Mouse (Mus musculus) activated CD4-positive, CD25-positive, alpha-beta regulatory T cell, adult 4 months (primary cell): ENCODE results near the gene Prlr. TPM values are rescaled to one million over a fixed set of nuclear protein-coding genes. Genes with fewer than 3 reads are reported as not detected.

ENCODE experiments used
- ATAC-seq: one replicate; pipeline ENCODE4 v1.8.0; 2017
- polyA plus RNA-seq, 2 experiments: library from polyadenylated mRNA; unstranded; fragments of 100-300 nt; shearing (Covaris generic); gene quantifications; one replicate each; pipeline ENCODE4 v1.2.1; 2017

Prlr gene
- polyA plus RNA-seq, 2 experiments from 2014 or later: 0.16 to 0.38 TPM

- peak; percentile 55 for ATAC-seq
These were observed 58.9 kb downstream of the Prlr start for GRCm38 (mm10) chr15:10235977-10236376.

DNA sequence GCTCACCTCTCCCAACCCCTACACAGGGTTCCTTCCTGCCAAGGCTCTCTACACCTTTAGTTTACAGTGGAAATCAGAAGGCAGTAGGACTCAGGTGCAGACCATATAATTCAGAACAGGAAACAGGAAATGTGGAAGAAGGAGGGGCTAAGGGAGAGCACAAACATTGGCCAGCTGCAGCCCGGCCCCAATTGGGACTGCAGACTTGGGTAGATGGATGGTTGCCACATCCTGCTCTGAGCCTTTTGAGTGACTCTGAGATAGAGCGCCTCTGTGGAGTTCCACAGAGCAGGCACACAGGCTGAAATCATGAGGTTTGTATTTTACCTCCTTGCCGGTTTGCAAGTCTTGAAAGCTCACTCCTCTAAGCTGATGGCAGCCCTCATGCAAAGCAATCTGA lies 59.8 kb downstream of the Prlr start:
- peak; percentile 81 for ATAC-seq

DNA sequence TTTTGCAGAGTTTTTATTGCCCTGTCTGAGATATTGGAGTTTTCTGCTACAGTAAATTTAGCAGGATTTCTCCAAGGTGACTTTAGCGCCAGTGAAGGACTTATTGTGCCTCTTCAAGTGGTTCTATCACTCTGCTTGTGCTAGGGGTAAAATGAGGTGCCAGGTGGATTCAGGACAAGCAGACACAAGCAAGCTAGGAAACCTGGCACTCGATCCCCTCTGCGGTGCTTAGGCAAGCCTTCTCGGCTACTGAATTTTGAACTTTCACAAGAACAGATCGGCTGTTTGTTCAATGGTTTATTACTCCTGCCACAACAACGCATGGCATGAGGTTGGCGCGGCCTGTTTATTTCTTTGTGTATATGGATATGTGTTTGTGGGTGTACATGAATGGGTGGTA lies 61.4 kb downstream of the Prlr start:
- no peak for ATAC-seq

DNA sequence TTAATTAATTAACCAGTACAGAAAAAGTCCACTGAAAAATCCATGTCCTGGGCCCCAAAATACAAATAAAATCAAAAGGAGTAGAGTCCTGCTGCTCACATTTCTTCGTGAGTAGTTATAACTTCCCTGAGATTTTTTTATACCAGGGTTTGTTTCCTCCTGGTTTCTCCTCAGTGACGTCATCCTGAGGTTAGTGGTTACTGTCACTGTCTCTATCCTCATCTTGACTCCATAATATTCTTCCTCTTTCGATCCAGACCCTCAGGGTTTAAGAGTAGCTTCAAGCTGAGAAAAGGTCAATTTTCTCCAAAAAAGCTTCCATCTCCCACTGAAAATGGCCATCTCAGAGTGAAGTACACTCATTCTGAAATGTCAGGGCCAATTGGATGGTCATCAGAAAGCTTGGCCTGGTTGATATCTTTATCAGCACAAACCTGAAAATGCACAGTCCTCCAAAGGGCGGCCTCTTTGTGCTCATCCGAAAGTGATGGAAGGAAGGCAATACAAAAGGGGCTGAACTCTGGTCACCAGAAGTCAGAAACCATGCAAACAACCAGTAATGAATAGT lies 63.3 kb downstream of the Prlr start:
- ATAC-seq: no peak

DNA sequence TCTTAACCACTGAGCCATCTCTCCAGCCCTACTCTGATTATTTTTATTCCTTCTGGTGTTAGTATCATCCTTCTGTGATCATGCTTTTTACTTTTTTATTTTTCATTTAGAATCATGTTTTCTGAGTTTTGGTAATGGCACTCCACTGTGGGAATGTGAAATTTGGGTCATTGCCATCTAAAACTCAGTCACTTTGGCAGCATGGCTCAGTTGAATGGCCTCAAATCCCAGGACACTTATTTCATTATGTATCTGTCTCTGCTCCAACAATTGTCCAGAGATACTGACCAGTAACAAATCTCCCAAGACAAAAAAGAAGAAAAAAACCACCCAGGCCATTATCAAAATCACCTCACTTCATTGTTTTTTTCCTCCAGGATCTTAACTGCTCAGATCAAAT lies 65.2 kb downstream of the Prlr start:
- ATAC-seq: no peak

- no peak for ATAC-seq
These were observed 72.2 kb downstream of the Prlr start for GRCm38 (mm10) chr15:10249285-10249684.

DNA sequence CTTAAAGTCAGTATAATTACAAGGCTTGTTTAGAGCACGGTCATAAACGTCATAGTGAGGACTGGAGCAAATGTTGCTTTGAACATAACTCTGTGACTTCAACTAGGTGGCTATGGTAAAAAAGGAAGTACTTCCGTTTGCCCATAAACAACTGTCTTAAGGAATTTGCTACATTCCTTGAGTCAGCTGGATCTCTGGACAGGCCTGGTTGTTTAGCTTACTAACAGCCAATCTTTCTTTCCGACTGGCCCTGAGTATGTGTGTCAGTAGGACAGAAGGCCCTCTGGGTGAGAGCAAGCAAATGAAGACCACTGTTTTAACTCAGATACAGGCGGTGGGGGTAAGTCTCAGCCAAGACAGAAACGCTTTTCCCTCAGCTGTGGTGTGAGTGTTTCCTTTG lies 73.7 kb downstream of the Prlr start:
- no peak for ATAC-seq

DNA sequence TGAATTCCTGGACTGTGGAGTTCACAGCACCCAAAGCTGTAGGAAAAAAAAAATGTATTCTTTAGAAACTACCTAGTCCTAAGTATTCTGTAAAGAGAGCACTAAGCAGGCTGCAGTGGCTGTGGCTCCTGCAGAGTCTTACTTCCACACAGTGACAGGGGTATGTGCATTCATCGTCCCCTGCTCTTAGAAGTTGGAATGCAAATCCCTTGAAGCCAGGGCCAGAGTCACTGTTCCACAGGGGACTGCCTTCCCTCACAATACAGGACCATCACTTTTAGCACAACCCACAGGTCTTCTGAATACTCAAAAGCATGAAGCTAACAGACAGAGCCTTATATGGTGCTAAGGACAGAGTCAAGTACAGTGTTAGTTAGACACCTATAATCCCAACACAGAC lies 75.5 kb downstream of the Prlr start:
- no peak for ATAC-seq

- ATAC-seq: no peak
These were observed 85.2 kb downstream of the Prlr start for GRCm38 (mm10) chr15:10262219-10262618.

DNA sequence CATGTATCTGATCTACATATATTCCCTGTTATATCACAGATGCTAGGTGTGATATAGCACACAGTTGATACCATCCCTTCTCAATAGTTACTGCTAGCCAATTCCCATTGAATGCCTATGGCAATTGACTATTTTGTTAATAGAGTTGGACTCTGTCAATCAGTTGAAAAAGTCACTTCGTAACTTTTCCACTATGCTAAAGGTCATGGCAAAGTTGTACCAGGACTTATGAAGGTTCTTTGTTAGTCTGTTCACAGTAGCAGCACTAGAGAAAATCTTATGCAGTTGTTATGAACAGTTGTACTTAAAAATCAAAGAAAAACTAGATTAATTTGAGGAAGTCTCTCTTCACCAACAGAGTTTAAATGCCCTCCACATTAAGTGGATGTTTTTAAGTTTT lies 85.6 kb downstream of the Prlr start:
- ATAC-seq: no peak

- no peak for ATAC-seq
These were observed 86.4 kb downstream of the Prlr start for GRCm38 (mm10) chr15:10263420-10263819.

- ATAC-seq: no peak
These were observed 87.8 kb downstream of the Prlr start for GRCm38 (mm10) chr15:10264885-10265284.

DNA sequence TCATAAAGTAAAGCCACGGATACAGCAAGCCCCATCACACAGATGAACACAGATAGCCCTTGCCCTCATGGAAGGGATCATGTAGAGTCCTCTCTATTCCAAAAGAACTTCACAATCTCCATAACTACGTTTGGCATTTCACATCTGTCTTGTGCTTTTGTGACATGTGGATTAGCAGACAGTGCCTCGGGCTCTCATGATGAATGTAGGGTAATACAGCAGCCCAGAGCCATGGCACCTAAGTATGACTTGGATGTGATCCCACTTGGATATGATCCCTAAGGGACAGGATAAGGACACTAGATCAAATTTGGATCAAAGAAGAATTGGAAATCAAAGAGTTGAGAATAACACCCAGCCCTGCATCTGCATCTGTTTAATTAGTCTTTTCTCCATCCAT lies 90.2 kb downstream of the Prlr start:
- ATAC-seq: no peak

DNA sequence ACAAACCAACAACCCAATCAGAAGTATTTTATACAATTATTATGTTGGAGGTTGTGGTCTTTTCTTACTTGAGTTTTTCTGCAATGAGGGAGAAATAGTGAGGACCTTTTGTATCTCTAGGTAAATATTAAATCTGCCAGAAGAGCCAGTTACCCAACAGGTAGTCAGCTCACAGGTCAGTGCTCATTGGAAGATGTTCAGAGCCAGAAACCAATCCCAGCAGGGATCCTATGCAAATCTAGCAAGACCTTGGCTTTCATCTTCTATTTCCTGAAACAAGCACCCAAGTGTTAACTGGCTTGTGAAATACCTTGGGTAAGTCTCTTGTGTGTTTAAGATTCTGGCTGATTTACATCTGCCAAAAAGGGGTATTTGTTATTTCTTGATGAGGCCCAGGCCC lies 99.3 kb downstream of the Prlr start:
- ATAC-seq: no peak

DNA sequence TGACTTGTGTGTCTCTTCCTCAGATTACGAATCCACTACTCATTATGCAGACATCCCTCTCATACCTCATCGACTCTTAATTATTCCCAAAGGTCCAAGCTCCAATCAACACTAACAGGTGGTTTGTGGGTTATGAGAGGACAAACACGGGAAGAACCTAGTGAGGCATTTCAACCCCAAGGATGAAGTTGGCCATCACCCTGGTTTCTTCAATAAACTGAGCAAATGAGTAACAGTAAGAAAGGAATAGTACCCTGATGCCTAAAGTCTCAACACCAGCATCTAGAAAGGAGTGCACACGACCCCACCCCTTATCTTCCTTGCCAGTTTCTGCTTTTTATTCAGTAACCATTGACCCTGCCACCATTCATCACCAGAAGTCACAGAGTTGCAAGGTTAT lies 100.4 kb downstream of the Prlr start:
- no peak for ATAC-seq

GRCm38 (mm10) chr15:10281546-10281945 lies 104.5 kb downstream of the Prlr start:
- no peak for ATAC-seq

DNA sequence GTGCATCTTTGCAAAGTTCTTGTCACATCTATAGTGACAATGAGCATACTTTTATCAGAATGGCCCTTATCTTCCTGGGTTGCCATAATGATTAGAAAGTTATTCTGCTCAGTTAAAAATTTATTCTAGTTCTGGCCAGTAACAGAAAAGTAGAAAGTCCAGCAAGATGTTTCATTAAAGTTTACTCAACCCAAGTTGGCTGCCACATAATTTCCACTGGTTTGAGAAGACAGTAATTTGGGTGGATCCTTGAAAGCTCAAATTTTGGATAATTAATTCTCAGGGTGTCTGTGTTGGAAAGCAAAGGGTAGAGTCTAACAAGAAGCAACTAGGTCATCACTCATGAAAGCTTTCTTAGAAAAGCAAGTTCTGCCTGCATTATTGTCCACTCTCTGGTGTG lies 106.6 kb downstream of the Prlr start:
- no peak for ATAC-seq

DNA sequence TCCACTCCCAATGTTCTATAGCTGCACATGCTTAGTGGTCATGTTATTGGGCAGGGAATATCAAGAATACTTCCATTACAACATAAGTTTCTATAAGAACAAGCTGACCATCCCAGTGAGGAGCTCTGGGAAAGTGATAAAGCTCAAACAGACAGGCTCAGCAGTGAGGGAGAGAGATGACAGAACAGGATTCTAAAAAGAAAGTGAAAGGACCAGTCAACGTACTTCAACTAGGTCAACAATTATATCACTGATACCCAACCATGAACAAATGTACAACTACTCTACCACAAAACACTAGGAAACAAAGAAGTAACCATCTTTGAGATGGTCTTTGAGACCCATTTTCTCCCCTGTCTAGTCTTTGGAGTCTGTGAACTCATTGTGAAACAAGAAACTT lies 119.5 kb downstream of the Prlr start:
- ATAC-seq: no peak

- ATAC-seq: no peak
These were observed 121.0 kb downstream of the Prlr start for GRCm38 (mm10) chr15:10298058-10298457.

GRCm38 (mm10) chr15:10299467-10299866 lies 122.4 kb downstream of the Prlr start:
- no peak for ATAC-seq

DNA sequence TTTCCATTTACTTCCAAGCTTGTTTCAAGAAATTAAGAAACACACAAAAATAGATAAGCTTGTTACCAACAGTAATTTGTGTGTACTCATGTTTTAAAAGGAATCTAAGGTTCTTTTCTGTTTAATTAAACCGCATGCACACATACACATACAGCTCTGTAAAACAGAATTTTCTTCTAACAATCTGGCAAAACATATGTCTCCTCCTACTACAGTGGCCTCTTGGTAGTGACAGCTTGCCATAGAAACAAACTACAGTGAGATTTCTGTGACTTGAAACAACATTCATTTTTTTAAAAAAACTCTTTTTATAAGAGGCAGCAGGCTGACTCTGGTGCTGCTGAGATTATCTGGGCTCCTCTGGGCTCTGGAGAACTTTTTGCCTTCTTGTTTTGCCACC lies 129.4 kb downstream of the Prlr start:
- ATAC-seq: no peak

DNA sequence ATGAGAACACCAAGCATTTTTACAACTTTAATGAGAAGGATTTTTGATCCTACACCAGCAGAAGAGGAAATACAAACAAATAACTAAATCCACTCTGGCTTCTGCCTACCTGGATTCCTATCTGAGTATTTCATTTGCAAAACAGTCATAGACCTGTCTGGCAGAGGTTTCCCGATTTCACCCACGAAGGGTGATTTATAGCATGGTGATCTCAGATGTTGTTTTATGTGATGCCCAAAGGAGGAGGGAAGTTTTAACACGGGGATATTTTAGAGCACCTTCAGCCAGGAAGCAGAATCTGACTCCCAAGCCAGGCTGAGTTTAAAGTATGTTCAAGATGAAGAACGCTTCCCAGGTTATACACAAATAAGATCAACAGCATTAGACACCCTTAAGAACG lies 134.8 kb downstream of the Prlr start:
- ATAC-seq: no peak

DNA sequence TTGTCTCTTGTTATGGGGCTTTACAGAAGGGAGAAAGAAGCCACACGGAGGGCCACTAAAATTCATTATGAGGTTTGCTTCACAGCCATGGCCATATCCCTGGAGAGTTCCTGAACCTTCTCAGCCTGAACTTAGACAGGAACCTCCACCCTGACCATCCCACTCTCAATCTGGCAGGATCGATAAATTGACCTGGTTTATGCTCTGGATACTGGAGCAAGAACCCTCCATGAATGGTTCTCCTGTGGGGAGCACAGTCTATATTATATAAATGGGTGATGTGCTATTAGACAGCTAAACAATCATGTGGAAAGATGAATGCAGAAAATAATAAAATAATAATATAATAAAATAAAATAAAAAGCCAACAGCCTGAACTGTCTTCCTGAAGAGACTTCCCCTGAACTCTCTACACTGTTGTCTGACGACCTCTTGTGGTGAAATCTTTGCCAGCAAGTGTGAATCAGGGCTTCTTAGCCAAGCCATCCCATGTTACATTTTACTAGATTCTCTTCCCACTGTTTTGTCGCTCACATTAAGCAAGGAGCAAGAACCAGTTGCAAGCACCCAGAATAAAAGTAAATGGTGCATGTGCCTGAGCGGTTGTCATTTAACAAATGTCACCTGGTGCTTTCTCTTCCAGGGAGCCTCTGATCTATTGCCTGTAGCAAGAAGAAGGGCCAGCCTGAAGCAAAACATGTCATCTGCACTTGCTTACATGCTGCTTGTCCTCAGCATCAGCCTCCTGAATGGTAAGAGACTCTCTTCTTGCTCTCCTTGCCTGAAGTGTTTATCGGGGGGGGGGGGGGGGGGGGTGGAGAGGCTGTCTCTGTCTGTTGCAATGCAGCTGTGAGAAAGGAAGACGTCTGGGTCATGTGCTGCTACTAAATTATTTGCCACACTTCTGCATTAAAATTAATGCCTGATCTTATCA lies 136.8 kb downstream of the Prlr start:
- ATAC-seq: peak; percentile 28

- ATAC-seq: no peak
These were observed 148.0 kb downstream of the Prlr start, which contains the start of gene Gm21973 for GRCm38 (mm10) chr15:10325080-10325479. Gm21973 (plus strand) TSS chr15:10325380.
